Mouse (Mus musculus) embryonic facial prominence, embryonic 11.5 days (tissue): Measurements from ENCODE around the gene Agap1. TPM values are rescaled to one million over a fixed set of nuclear protein-coding genes. Genes with fewer than 3 reads are reported as not detected.

Experiments
- ATAC-seq: fragments of 200-750 bp; cut with Nextera tagmentation; replicated peaks from 2 replicates; pipeline ENCODE4 v1.8.0; 2017; ENCODE audit warnings: low read depth; ENCODE audit not compliant: insufficient number of reproducible peaks, low FRiP score, low TSS enrichment
- DNase-seq: peaks from one replicate; pipeline ENCODE4 v3.0.0-alpha.2; 2015; ENCODE audit warnings: low spot score
- H3K27ac ChIP-seq: fragments of 300-500 bp; sonication (generic); replicated peaks from 2 replicates; pipeline ENCODE4 v1.5.1; 2014; ENCODE audit warnings: mild to moderate bottlenecking, low read depth, low read length, control low read depth
- H3K27me3 ChIP-seq: fragments of 300-500 bp; sonication (generic); 2 replicates; pipeline ENCODE4 v1.6.1; 2014; ENCODE audit warnings: mild to moderate bottlenecking, low read length, moderate library complexity, mixed read lengths; ENCODE audit not compliant: control insufficient read depth, insufficient read depth
- H3K36me3 ChIP-seq: fragments of 300-500 bp; sonication (generic); replicated peaks from 2 replicates; pipeline ENCODE4 v1.6.1; 2014; ENCODE audit warnings: low read depth, mild to moderate bottlenecking, low read length, moderate library complexity, mixed read lengths; ENCODE audit not compliant: control insufficient read depth, insufficient read depth
- H3K4me1 ChIP-seq: fragments of 300-500 bp; sonication (generic); 2 replicates; pipeline ENCODE4 v1.6.1; 2014; ENCODE audit warnings: low read length, mixed read lengths; ENCODE audit not compliant: control insufficient read depth, insufficient read depth
- H3K4me2 ChIP-seq: fragments of 300-500 bp; sonication (generic); 2 replicates; pipeline ENCODE4 v1.6.1; 2014; ENCODE audit warnings: low read depth, mild to moderate bottlenecking, control low read depth, low read length, moderate library complexity
- H3K4me3 ChIP-seq: fragments of 300-500 bp; sonication (generic); 2 replicates; pipeline ENCODE4 v1.5.1; 2014; ENCODE audit warnings: low read depth, low read length, control low read depth
- H3K9ac ChIP-seq: fragments of 300-500 bp; sonication (generic); replicated peaks from 2 replicates; pipeline ENCODE4 v1.6.1; 2014; ENCODE audit warnings: mild to moderate bottlenecking, control low read depth, low read length
- H3K9me3 ChIP-seq: fragments of 300-500 bp; sonication (generic); replicated peaks from 2 replicates; pipeline ENCODE4 v1.6.1; 2016; ENCODE audit warnings: mild to moderate bottlenecking, low read length, inconsistent platforms, mixed read lengths; ENCODE audit not compliant: control insufficient read depth
- WGBS: fragments of 180-500 bp; shearing (Covaris S2); extraction: QIAGEN DNeasy Blood & Tissue Kit; methylation state at CpG from one replicate; pipeline ENCODE4 v1.1.7; 2014; 5-methylcytosine and 5-hydroxymethylcytosine counted together
- polyA plus RNA-seq: library from polyadenylated mRNA; unstranded; fragments of >200 nt; fragmentation: Nextera tagmentation; extraction: Ambion mirVana; gene quantifications from 2 replicates; pipeline ENCODE4 v1.2.1, GENCODE M21; 2014

The Agap1 gene
- polyA plus RNA-seq, 1 experiment from 2014 or later = 15.4 TPM

- no peak overlapping the region for H3K27ac ChIP-seq
- ATAC-seq (no peak), DNase-seq (no peak)
- 67% methylated on average over 11 of the region's 11 CpGs for WGBS
- no peaks in the 10 kb centered on the region for H3K9me3 ChIP-seq
- H3K27me3 ChIP-seq = no peaks in the 10 kb centered on the region
- peaks cover 7% of the 10 kb centered on the region for H3K4me1 ChIP-seq
- H3K4me2 ChIP-seq = no peak overlapping the region
- H3K4me3 ChIP-seq = no peak overlapping the region
- no peaks in the 10 kb centered on the region for H3K36me3 ChIP-seq
- H3K9ac ChIP-seq = no peak overlapping the region
Measured at GRCm38 (mm10) chr1:89515808-89516560, 61.4 kb downstream of the Agap1 start.

DNA sequence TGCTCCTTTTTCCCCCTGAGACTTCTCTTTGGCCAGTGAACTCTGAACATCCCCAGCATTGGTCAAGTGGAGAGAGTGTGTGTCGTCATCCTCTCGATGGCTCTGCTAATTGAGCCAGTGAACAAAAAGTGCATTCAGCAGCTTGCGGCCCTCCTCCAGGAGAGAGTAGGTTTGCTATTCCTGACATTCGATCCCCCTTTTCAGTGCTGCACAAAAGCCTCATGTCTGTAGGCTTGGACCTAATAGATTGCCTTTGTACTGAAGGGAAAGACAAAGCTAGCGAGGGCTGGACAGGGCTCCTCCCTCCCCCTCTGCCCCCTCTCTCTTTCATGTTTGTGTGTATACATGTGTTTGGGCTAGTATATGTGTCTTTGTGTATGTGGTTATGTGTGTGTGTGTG is 63.2 kb downstream of the Agap1 start:
- Histone ChIP-seq H3K27ac (peak overlapping the region; percentile 47; the same call in 1 of the 2 replicates), H3K36me3 (no peaks in the 10 kb centered on the region), H3K4me2 (0 out of 2 replicates have a peak overlapping the region, but pooled peaks have one; percentile 10), H3K4me1 (peaks cover 7% of the 10 kb centered on the region), H3K9ac (0 out of 2 replicates have a peak overlapping the region, but pooled peaks have one; percentile 22), H3K27me3 (no peaks in the 10 kb centered on the region), H3K9me3 (no peaks in the 10 kb centered on the region), H3K4me3 (no peak overlapping the region)
- ATAC-seq (peak; percentile 75), DNase-seq (peak; percentile 73)
- WGBS = 6% methylated on average over 5 of the region's 5 CpGs

DNA sequence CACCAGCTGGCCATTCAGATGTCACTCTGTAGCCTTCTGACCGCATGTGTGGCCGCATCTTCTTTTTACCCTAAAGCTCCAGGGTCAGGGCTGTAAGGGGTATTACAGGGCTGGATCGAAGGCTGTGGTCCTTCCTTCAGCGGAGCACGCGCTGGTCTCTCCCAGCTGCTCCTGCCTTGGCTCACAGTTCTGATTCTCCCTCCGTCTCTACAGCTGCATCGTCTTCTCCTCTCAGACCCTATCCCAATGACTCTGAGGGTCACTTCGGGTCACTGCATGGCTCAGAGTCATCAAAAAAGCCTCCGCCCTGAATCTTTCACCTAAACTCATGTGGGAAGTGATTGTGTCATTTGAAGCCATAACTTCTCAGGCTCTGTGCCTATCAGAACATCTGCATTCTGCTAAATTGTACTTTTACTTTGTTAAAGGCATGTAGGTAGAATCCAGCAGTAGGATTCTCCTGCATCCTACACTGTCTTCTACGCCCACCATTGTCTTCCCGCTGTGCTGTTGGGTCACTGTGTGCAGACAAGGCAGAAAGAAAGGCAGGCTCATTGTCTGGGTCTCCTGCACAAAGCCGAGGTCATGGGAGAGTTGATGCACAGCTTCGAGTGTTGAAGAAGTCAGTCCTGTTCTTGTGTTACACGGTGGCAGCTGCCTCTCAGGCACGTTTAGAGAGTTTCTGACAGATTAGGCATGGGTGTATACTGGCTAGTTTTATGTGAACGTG is 65.5 kb downstream of the Agap1 start:
- no peak overlapping the region for H3K27ac ChIP-seq
- H3K4me1 ChIP-seq = peaks cover 9% of the 10 kb centered on the region
- 67% methylated on average over 17 of the region's 17 CpGs for WGBS
- no peaks in the 10 kb centered on the region for H3K9me3 ChIP-seq
- no peak overlapping the region for H3K9ac ChIP-seq
- H3K4me3 ChIP-seq = no peak overlapping the region
- ATAC-seq = no peak
- no peak overlapping the region for H3K4me2 ChIP-seq
- no peaks in the 10 kb centered on the region for H3K36me3 ChIP-seq
- no peaks in the 10 kb centered on the region for H3K27me3 ChIP-seq
- DNase-seq = no peak

DNA sequence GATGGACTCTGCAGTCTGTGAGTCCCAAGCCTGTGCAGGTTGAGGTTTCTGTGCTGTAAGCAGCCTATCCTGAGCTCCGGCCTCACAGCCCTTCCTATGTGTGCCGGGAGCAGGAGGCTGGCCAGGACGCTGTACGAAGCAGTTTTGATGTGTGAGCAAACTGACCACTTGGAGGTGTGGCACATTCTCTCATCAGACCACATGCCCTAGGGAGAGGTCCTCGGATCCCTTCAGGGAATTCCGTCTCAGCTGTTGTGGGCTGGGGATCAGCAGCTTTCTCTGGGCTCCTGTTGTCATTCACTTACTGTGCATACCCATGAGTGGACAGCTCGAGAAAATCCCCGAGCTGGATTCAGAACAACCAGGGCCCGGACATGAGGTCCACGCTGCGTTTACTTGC is 66.8 kb downstream of the Agap1 start:
- DNase-seq = no peak
- H3K4me1 ChIP-seq = peaks cover 9% of the 10 kb centered on the region
- H3K9ac ChIP-seq = no peak overlapping the region
- H3K9me3 ChIP-seq = no peaks in the 10 kb centered on the region
- H3K27ac ChIP-seq = no peak overlapping the region
- 80% methylated on average over 11 of the region's 11 CpGs for WGBS
- H3K4me2 ChIP-seq = no peak overlapping the region
- H3K36me3 ChIP-seq = no peaks in the 10 kb centered on the region
- ATAC-seq = no peak
- H3K27me3 ChIP-seq = no peaks in the 10 kb centered on the region
- no peak overlapping the region for H3K4me3 ChIP-seq

DNA sequence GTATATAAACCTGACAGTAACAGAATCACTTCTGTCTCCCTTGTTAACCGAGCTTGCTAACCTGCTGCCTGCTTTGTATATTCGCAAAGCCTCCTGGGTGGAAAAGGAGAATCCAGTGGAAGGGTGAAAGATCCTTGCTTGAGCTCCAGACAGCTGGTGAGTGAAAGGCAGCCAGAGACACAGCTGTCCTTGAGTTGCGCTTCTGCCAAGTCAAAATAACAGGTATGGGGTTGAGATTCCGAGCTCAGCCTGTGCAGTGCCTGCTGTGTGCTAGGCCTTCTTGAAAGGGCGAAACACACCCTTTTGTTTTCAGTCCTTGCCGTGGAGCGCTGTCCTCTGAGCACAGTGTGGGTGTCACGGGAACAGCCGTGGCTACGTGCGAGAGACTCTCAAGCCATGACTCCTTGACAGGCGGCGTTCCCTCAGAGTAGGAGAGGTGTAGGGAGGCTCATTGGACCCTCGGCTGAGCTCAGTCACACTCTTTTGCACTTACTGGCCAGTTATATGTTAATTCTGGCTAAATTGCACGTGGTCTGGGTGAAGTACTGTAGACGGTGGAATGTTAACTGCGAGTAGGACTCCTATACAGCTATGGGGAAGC is 67.4 kb downstream of the Agap1 start:
- no peak overlapping the region for H3K27ac ChIP-seq
- H3K4me3 ChIP-seq = no peak overlapping the region
- no peak for DNase-seq
- whole genome bisulfite sequencing = 74% methylated on average over 17 of the region's 17 CpGs
- H3K36me3 ChIP-seq = no peaks in the 10 kb centered on the region
- peaks cover 5% of the 10 kb centered on the region; the same call in 1 of the 2 replicates for H3K4me1 ChIP-seq
- no peak for ATAC-seq
- no peaks in the 10 kb centered on the region for H3K27me3 ChIP-seq
- H3K9ac ChIP-seq = no peak overlapping the region
- H3K4me2 ChIP-seq = no peak overlapping the region
- no peaks in the 10 kb centered on the region for H3K9me3 ChIP-seq

- WGBS = 2% methylated on average over 4 of the region's 4 CpGs
- Histone ChIP-seq H3K9me3 (no peaks in the 10 kb centered on the region), H3K4me1 (peaks cover 2% of the 10 kb centered on the region; the same call in 1 of the 2 replicates), H3K27me3 (no peaks in the 10 kb centered on the region), H3K9ac (no peak overlapping the region), H3K27ac (no peak overlapping the region), H3K4me3 (no peak overlapping the region), H3K4me2 (no peak overlapping the region), H3K36me3 (no peaks in the 10 kb centered on the region)
- no peak for ATAC-seq
- DNase-seq = peak; percentile 92
Measured at GRCm38 (mm10) chr1:89524369-89524768, 69.8 kb downstream of the Agap1 start.

- Histone ChIP-seq H3K4me3 (no peak overlapping the region), H3K9ac (no peak overlapping the region), H3K4me2 (no peak overlapping the region), H3K4me1 (peaks cover 2% of the 10 kb centered on the region; the same call in 1 of the 2 replicates), H3K36me3 (no peaks in the 10 kb centered on the region), H3K27me3 (no peaks in the 10 kb centered on the region), H3K9me3 (no peaks in the 10 kb centered on the region), H3K27ac (no peak overlapping the region)
- DNase-seq (no peak), ATAC-seq (no peak)
- WGBS = 75% methylated on average over 4 of the region's 4 CpGs
Measured at GRCm38 (mm10) chr1:89524998-89525397, 70.4 kb downstream of the Agap1 start.

DNA sequence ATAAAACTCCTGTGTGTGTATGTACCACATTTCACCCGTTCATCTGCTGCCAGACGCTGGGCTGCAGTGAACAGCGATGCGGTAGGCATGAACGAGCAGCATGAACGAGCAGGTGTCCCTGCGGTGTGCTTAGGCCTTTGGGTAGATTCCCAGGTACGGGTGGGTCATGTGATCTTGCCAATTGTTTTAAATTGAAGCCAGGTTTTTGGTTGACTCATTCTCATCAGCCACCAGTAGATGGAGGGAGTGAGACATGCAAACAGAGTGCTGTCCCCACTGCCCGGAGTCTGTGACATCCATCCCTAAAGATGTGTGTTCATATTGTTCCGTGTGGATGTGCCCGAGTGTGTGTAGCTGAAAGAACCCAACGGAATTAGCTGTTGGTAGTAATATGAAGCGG is 71.2 kb downstream of the Agap1 start:
- 46% methylated on average over 13 of the region's 13 CpGs for WGBS
- no peaks in the 10 kb centered on the region for H3K36me3 ChIP-seq
- no peak overlapping the region for H3K4me3 ChIP-seq
- DNase-seq = peak; percentile 77
- H3K9ac ChIP-seq = no peak overlapping the region
- H3K9me3 ChIP-seq = no peaks in the 10 kb centered on the region
- H3K4me2 ChIP-seq = no peak overlapping the region
- peaks cover 2% of the 10 kb centered on the region; the same call in 1 of the 2 replicates for H3K4me1 ChIP-seq
- H3K27ac ChIP-seq = no peak overlapping the region
- no peak for ATAC-seq
- no peaks in the 10 kb centered on the region for H3K27me3 ChIP-seq
